Mouse (Mus musculus): ENCODE data around the gene Dctn5. TPM values are rescaled to one million over a fixed set of nuclear protein-coding genes. Genes with fewer than 3 reads are reported as not detected.

Dctn5 gene
- polyA plus RNA-seq, 2 experiments: 32.6 to 38.5 TPM

DNA sequence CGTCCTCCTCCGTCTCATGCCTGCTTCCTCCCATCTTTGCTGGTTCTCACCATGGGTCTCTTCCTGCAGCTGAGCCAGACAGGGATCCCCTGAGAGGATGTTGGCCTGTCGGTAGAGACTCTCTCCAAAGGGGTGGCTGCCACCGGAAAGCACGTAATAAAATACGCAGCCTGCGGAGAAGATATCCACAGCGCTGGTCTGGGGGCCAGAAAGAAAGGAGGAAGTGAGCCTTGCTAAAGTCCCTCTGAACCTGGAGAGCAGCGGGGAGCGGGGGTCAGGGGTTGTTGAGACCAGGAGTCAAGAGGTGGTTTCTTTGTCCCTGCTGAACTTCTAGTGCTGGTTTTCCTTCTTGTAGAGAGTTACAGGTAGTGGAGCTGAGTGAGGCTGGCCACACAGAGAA is 38.8 kb downstream of the Dctn5 start:
- 43% methylated on average over 10 of the region's 10 CpGs for WGBS (ENCODE audit: insufficient replicate concordance)
- Histone ChIP-seq H3K4me3 (ENCODE audit: insufficient read depth in 1 of 2, low read depth in 2 of 2, low read length in 2 of 2) (no peak overlapping the region), H3K4me1 (replicated peaks; ENCODE audit: control insufficient read depth in 2 of 2, insufficient read depth in 2 of 2, low read length in 1 of 2) (no peaks in the 10 kb centered on the region), H3K36me3 (replicated peaks; ENCODE audit: control insufficient read depth, insufficient read depth, low read depth) (peaks cover 41% of the 10 kb centered on the region), H3K9me3 (ENCODE audit: control insufficient read depth, low read length) (no peaks in the 10 kb centered on the region), H3K27ac (no peak overlapping the region), H3K27me3 (ENCODE audit: control insufficient read depth, insufficient read depth, low read length) (no peaks in the 10 kb centered on the region), H3K4me2 (ENCODE audit: low read depth) (no peak overlapping the region), H3K9ac (replicated peaks) (no peak overlapping the region)
- ATAC-seq (ENCODE audit: insufficient read depth): no peak
- no peak for TF ChIP-seq CTCF (IDR thresholded peaks at IDR 0.05; ENCODE audit: low read depth)
- TF ChIP-seq EP300 (IDR thresholded peaks at IDR 0.05; ENCODE audit: low read depth): no peak
- no peak for DNase-seq (ENCODE audit: low read depth in 3 of 3, low spot score in 3 of 3)

DNA sequence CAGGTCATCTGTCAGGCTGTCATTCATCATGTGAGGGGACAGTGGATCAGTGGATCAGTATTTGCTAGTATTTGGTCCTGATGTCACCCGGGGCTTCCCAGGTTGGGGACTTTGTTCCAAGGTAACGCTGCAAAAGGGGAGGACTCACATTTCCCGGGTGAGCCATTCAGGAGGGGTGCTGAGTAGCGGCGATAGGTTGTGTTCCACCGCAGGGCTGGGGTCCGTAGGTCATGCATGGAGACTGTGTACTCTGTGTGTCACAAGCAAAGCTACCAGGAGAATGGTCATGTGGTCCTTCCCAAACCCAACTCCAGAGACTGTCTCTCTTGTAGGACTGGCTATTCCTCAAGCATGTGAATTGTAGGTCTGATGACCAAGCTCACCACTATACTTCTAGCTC is 47.9 kb downstream of the Dctn5 start:
- ATAC-seq (ENCODE audit: insufficient read depth) (no peak), DNase-seq (ENCODE audit: low read depth in 3 of 3, low spot score in 3 of 3) (no peak)
- 67% methylated on average over 7 of the region's 7 CpGs for WGBS (ENCODE audit: insufficient replicate concordance)
- H3K27ac ChIP-seq: no peak overlapping the region
- H3K4me1 ChIP-seq (replicated peaks; ENCODE audit: control insufficient read depth in 2 of 2, insufficient read depth in 2 of 2, low read length in 1 of 2): no peaks in the 10 kb centered on the region
- no peak for TF ChIP-seq EP300 (IDR thresholded peaks at IDR 0.05; ENCODE audit: low read depth)
- TF ChIP-seq CTCF (IDR thresholded peaks at IDR 0.05; ENCODE audit: low read depth): no peak
- no peaks in the 10 kb centered on the region for H3K9me3 ChIP-seq (ENCODE audit: control insufficient read depth, low read length)
- H3K27me3 ChIP-seq (ENCODE audit: control insufficient read depth, insufficient read depth, low read length): no peaks in the 10 kb centered on the region
- no peaks in the 10 kb centered on the region for H3K36me3 ChIP-seq (replicated peaks; ENCODE audit: control insufficient read depth, insufficient read depth, low read depth)
- H3K9ac ChIP-seq (replicated peaks): no peak overlapping the region
- H3K4me2 ChIP-seq (ENCODE audit: low read depth): no peak overlapping the region
- H3K4me3 ChIP-seq (ENCODE audit: insufficient read depth in 1 of 2, low read depth in 2 of 2, low read length in 2 of 2): no peak overlapping the region

DNA sequence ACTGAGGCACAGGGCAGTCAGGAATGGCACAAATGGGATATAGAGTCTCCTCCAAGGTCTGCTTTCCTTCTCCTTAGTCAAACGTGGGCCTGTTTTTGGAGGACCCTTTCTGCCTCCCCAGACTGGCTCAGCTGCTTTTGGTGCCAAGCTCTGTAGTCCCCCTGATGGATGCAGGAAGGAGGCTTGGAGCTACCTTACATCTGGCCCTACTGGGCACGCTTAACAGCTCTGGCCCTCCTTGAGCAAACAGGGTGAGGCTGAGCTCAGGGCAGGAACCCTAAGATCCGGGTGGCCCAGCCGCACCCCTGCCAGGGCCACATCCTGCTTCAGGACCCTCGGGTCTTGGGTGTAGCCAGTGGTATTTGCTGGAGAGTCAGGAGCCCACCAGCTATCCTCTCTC is 51.7 kb downstream of the Dctn5 start:
- Histone ChIP-seq H3K36me3 (replicated peaks; ENCODE audit: control insufficient read depth, insufficient read depth, low read depth) (no peaks in the 10 kb centered on the region), H3K4me1 (replicated peaks; ENCODE audit: control insufficient read depth in 2 of 2, insufficient read depth in 2 of 2, low read length in 1 of 2) (no peaks in the 10 kb centered on the region), H3K27me3 (ENCODE audit: control insufficient read depth, insufficient read depth, low read length) (no peaks in the 10 kb centered on the region), H3K4me2 (ENCODE audit: low read depth) (no peak overlapping the region), H3K4me3 (ENCODE audit: insufficient read depth in 1 of 2, low read depth in 2 of 2, low read length in 2 of 2) (no peak overlapping the region), H3K9me3 (ENCODE audit: control insufficient read depth, low read length) (no peaks in the 10 kb centered on the region), H3K27ac (no peak overlapping the region), H3K9ac (replicated peaks) (no peak overlapping the region)
- WGBS (ENCODE audit: insufficient replicate concordance): 51% methylated on average over 5 of the region's 5 CpGs
- TF ChIP-seq EP300 (IDR thresholded peaks at IDR 0.05; ENCODE audit: low read depth) (no peak), CTCF (IDR thresholded peaks at IDR 0.05; ENCODE audit: low read depth) (no peak)
- no peak for DNase-seq (ENCODE audit: low read depth in 3 of 3, low spot score in 3 of 3)
- ATAC-seq (ENCODE audit: insufficient read depth): no peak

DNA sequence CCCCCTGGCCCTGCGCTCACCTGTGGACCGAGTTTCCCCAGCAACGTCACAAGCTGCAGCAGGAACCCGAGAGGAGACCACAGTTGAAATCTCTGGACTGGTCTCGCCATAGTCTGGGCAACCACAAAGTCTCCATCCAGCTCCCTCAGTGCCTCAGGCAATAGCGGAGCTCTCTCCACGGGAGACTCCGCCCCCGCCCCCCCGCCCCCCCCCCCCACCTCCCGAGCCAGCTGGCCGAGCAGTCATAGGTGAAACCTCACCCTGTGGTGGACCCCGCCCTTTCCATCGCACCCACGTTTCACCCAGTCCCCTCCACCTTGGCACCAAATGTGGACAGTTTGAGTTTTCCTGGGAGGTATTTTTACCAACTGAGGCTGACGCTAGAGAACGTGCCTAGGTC is 53.2 kb downstream of the Dctn5 start, which contains the start of gene Ern2:
Gene Ern2, minus strand, starts transcription at position 165 of the 400 bp plus-strand sequence.
- WGBS (ENCODE audit: insufficient replicate concordance): 13% methylated on average over 17 of the region's 17 CpGs
- no peak within 1 kb of the TSS for H3K4me2 ChIP-seq (ENCODE audit: low read depth)
- H3K36me3 ChIP-seq (replicated peaks; ENCODE audit: control insufficient read depth, insufficient read depth, low read depth): no peaks in the 10 kb centered on the region
- no peaks in the 10 kb centered on the region for H3K27me3 ChIP-seq (ENCODE audit: control insufficient read depth, insufficient read depth, low read length)
- ATAC-seq (ENCODE audit: insufficient read depth) (no peak), DNase-seq (ENCODE audit: low read depth in 3 of 3, low spot score in 3 of 3) (no peak)
- no peaks in the 10 kb centered on the region for H3K4me1 ChIP-seq (replicated peaks; ENCODE audit: control insufficient read depth in 2 of 2, insufficient read depth in 2 of 2, low read length in 1 of 2)
- H3K27ac ChIP-seq: no peak within 1 kb of the TSS
- H3K9ac ChIP-seq (replicated peaks): no peak within 1 kb of the TSS
- TF ChIP-seq CTCF (IDR thresholded peaks at IDR 0.05; ENCODE audit: low read depth): no peak
- no peak for TF ChIP-seq EP300 (IDR thresholded peaks at IDR 0.05; ENCODE audit: low read depth)
- no peak within 1 kb of the TSS for H3K4me3 ChIP-seq (ENCODE audit: insufficient read depth in 1 of 2, low read depth in 2 of 2, low read length in 2 of 2)
- no peaks in the 10 kb centered on the region for H3K9me3 ChIP-seq (ENCODE audit: control insufficient read depth, low read length)

DNA sequence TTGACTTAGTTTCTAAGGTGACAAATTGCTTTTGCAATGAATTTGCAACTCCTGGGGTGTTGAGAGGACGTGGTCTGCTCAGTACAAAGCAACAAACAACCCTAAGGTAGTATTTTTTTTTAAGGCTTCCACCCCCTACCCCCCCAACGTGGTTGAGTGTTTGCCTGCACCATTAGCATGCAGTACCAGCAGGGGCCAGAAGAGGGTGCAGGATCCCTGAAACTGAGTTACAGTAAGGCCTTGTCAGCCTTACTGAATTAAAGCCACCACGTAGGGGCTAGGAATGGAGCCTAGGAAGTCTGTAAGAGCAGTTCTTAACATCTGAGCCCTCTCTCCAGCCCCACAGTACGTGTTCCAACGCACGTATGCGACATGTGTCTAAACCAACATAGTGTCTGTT is 56.6 kb downstream of the Dctn5 start:
- DNase-seq (ENCODE audit: low read depth in 3 of 3, low spot score in 3 of 3) (peak; percentile 15 to 41 (median 17)), ATAC-seq (ENCODE audit: insufficient read depth) (no peak)
- WGBS (ENCODE audit: insufficient replicate concordance): 18% methylated on average over 7 of the region's 7 CpGs
- no peak overlapping the region for H3K9ac ChIP-seq (replicated peaks)
- no peaks in the 10 kb centered on the region for H3K27me3 ChIP-seq (ENCODE audit: control insufficient read depth, insufficient read depth, low read length)
- H3K4me3 ChIP-seq (ENCODE audit: insufficient read depth in 1 of 2, low read depth in 2 of 2, low read length in 2 of 2): no peak overlapping the region
- H3K36me3 ChIP-seq (replicated peaks; ENCODE audit: control insufficient read depth, insufficient read depth, low read depth): no peaks in the 10 kb centered on the region
- no peaks in the 10 kb centered on the region for H3K4me1 ChIP-seq (replicated peaks; ENCODE audit: control insufficient read depth in 2 of 2, insufficient read depth in 2 of 2, low read length in 1 of 2)
- no peaks in the 10 kb centered on the region for H3K9me3 ChIP-seq (ENCODE audit: control insufficient read depth, low read length)
- H3K4me2 ChIP-seq (ENCODE audit: low read depth): no peak overlapping the region
- H3K27ac ChIP-seq: no peak overlapping the region
- TF ChIP-seq EP300 (IDR thresholded peaks at IDR 0.05; ENCODE audit: low read depth) (no peak), CTCF (IDR thresholded peaks at IDR 0.05; ENCODE audit: low read depth) (peak; percentile 88)
